Mouse (Mus musculus): Measurements from ENCODE around the gene Mrps17. TPM values are rescaled to one million over a fixed set of nuclear protein-coding genes. Genes with fewer than 3 reads are reported as not detected.
A peak's percentile ranks its signal among the peaks of the same experiment; 100 is the strongest.
"Not testable (repeated sequence)": the region's sequence is repeated elsewhere in the genome, so short reads cannot be mapped to it uniquely, and the experiment has no call there.

Gene Mrps17
- polyA plus RNA-seq (2012; ENCODE audit: insufficient read depth, insufficient read length, missing spikeins), result 95.0 and 106 TPM in 2 replicates

DNA sequence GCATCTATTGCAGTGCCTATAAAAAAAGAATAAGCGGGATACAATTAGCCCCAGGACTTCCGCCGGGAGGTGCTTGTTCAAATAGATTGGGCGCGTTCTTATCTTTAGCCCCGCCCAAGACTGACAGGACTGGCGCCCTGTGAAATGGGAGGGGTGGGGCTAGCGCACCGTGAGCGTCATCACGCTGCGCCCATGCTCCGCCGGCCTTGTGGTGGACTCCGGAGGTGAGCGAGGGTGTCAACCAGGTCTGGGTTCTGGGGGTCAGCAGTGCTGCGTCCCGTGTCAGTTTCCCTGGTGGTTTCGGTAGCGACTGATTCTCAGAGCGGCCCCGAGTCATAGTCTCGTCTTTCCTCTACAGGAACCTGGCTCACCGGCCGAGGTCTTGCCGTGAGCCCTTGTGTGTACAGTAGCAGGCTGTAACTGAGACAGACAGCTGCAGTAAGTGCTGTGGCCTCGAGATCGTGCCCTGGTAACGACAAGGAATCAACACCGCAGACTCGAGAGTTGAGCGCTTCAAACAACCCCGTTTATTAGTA is at the start of gene Mrps17:
Gene Mrps17, plus strand, starts transcription at position 172 of the 536 bp plus-strand sequence.
- Histone ChIP-seq H3K4me1 (ENCODE audit: control insufficient read depth, insufficient read depth, insufficient read length, low read length) (no peaks in the 10 kb centered on the region), H3K27ac (replicated peaks; ENCODE audit: low read depth, low read length) (peak within 1 kb of the TSS; percentile 64), H3K4me3 (ENCODE audit: insufficient read depth, low read depth, low read length) (peak within 1 kb of the TSS; percentile 72)

DNA sequence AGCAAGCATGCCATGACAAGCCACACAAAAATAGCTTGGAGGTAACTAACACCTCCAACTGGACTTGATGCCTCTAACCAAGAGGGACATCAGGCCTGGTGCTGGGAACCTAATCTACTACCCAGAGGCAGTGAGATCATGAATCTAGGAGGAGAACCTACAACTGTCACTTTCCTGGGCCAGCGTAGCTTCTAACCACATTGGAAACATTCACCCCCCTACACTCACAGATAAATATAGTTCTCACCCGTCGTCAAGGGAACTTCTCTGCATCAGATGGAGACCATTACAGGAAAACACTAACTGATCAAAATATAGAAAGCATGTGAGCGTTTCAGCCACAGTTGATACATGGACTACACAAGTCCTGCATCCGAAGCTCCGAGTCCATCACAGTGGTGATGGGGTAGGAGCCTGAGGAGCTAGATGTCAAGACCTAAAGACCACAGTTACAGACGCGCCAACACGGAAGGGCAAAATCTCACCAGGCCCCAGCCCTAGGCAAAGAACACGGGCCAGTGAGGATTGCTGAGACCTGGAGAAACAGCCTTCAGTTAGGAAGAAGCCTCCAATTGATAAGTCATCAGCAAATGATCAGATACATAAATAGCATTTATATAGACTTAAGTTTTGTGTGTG is 48.9 kb upstream of the Mrps17 start:
- H3K4me1 ChIP-seq (ENCODE audit: control insufficient read depth, insufficient read depth, insufficient read length, low read length), result no peaks in the 10 kb centered on the region
- H3K27ac ChIP-seq (replicated peaks; ENCODE audit: low read depth, low read length), result no peak overlapping the region
- no peak overlapping the region for H3K4me3 ChIP-seq (ENCODE audit: insufficient read depth, low read depth, low read length)

DNA sequence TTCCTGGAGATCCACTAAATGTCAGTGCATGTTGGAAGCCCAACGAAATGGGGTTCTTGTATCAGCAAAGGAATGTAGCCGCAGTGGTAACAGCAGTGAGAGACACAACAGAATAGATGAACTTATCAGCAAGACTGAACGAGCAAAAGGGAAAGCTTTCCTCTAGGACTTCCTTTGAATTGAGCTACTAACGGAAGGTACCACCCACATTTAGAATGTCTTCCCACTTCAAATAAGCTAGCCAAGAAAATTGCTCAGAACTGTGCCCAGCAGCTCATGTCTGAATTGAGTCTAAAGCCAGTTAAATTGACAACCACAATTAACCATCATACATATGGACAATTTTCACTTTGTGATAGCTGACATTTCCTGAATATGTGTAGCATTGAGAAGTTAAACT is 47.4 kb upstream of the Mrps17 start:
- Histone ChIP-seq H3K27ac (replicated peaks; ENCODE audit: low read depth, low read length) (no peak overlapping the region), H3K4me3 (ENCODE audit: insufficient read depth, low read depth, low read length) (no peak overlapping the region), H3K4me1 (ENCODE audit: control insufficient read depth, insufficient read depth, insufficient read length, low read length) (no peaks in the 10 kb centered on the region)

DNA sequence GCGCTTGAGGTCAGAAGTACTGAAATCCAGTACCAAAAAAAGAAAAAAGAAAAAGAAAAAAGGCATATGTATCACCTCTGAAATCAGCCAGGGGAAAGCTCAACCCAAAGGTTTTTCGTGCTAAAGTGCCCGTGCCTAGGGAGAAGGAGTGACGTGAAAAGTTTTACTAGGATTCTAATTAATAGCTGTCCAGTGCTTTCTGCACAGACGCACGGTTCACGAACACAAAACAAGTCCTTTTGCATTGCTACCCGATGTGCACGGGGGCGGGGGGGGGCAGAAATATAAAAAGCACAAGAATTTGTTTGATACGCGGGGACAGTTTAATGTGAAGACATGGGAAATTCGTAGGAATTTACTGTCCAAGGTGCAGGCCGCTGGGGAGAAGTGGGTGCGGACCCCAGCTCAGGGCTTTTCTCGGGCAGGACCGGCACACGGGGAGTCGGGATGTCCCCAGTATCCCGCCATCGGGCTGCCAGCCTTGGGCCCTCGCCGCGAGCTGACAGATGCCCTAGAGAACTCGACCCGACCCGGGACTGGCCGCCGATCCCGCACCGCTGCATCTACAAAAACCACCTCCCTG is 45.8 kb upstream of the Mrps17 start:
- peak overlapping the region; percentile 90 for H3K4me3 ChIP-seq (ENCODE audit: insufficient read depth, low read depth, low read length)
- no peaks in the 10 kb centered on the region for H3K4me1 ChIP-seq (ENCODE audit: control insufficient read depth, insufficient read depth, insufficient read length, low read length)
- no peak overlapping the region; the same call in 1 of the 2 replicates for H3K27ac ChIP-seq (replicated peaks; ENCODE audit: low read depth, low read length)

DNA sequence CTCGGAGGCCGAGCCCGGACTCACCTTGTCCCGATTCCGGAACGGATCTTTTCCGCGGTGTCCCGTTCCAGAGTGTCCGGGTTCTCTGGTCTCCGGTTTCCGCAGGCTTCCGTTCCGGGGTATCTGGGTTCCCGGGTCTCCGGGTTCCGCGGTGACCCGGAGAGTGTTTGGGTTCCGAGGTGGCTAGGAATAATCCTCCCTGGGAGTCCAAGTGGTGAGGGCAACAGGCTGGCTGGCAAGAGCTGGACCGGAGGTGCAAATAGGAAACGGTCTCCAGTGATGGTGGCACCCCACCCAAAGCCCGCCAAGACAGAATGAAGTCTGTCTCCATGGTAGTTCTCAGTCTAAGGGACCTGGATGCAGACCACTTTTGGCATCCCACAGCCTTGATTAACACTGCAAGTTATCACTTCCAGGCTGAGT is 45.2 kb upstream of the Mrps17 start, which contains the start of gene Zfp11:
Gene Zfp11, minus strand, starts transcription at position 64 of the 423 bp plus-strand sequence.
- Histone ChIP-seq H3K4me1 (ENCODE audit: control insufficient read depth, insufficient read depth, insufficient read length, low read length) (no peaks in the 10 kb centered on the region), H3K27ac (replicated peaks; ENCODE audit: low read depth, low read length) (no peak within 1 kb of the TSS; the same call in 1 of the 2 replicates), H3K4me3 (ENCODE audit: insufficient read depth, low read depth, low read length) (peak within 1 kb of the TSS; percentile 90)

DNA sequence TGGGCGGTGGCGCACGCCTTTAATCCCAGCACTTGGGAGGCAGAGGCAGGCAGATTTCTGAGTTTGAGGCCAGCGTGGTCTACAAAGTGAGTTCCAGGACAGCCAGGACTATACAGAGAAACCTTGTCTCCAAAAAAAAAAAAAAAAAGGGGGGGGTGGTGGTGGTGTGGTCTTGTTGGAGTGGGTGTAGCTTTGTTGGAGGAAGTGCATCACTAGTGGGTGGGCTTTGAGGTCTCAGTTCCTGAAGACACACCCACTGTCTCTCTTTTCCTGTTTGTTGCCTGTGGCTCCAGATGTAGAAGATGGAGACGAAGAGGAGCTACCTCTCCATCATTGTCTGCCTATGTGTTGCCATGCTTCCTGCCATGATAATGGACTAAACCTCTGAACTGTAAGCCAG is 30.2 kb upstream of the Mrps17 start:
- not testable (repeated sequence) for H3K4me3 ChIP-seq (ENCODE audit: insufficient read depth, low read depth, low read length); H3K27ac ChIP-seq (replicated peaks; ENCODE audit: low read depth, low read length); H3K4me1 ChIP-seq (ENCODE audit: control insufficient read depth, insufficient read depth, insufficient read length, low read length)

DNA sequence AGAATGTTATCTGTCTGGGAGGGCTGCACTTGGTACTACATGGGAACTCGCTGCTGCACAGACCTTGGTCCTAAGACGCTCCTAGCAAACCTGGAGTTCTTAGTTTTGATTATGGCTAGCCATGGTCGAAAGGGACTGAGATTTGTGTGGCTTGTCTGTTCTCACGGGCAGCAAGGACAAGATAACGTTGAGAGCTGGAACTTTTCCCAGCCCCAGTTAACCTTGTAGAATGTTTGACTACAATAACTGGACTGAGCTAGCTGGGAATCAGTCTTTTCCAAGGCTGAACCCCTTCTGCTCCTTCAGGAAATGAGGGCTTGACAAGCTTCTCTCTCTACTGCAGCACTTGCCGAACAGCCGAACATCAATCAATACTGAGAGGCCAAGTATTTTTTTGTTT is 27.7 kb upstream of the Mrps17 start:
- Histone ChIP-seq H3K27ac (replicated peaks; ENCODE audit: low read depth, low read length) (no peak overlapping the region), H3K4me3 (ENCODE audit: insufficient read depth, low read depth, low read length) (no peak overlapping the region), H3K4me1 (ENCODE audit: control insufficient read depth, insufficient read depth, insufficient read length, low read length) (no peaks in the 10 kb centered on the region)

DNA sequence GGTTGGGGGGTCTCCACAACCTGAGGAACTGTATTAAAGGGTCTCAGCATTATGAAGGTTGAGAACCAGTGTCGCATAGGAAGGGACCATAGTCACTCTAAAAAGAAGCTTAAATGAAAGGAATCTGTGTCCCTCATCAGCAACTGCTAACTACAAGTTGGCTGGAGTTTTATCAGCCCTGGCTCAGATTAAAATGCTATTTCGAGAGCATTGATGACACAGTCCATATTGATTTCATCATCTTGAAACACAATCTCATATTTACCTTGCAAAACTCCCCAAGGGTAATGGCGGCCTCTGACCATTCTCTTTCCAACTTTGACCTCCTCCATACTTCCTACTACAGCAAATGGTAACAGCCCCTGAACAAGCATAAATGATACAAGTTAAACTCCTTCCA is 24.8 kb upstream of the Mrps17 start:
- Histone ChIP-seq H3K27ac (replicated peaks; ENCODE audit: low read depth, low read length) (no peak overlapping the region), H3K4me3 (ENCODE audit: insufficient read depth, low read depth, low read length) (no peak overlapping the region), H3K4me1 (ENCODE audit: control insufficient read depth, insufficient read depth, insufficient read length, low read length) (no peaks in the 10 kb centered on the region)

DNA sequence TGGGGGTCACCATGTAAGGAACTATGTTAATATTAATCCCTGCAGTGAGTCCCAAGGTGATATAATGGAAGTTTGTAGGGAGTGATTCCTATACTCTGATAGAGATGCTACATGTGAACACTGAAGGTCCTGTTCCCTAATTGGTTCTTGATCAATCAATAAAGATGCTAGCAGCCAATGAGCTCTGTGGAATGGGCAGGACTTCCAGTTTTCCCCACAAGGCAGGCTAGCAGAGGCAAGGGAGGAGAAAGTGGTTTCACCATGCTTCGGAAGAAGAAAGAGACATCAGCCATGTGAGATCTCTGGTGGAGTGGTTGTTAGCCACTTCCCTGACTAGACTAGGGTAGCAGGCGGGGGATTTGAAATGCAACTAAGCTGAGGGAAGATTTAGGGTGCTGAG is 14.8 kb upstream of the Mrps17 start:
- peaks cover 3% of the 10 kb centered on the region; the same call in 1 of the 2 replicates for H3K4me1 ChIP-seq (ENCODE audit: control insufficient read depth, insufficient read depth, insufficient read length, low read length)
- peak overlapping the region; percentile 60; the same call in 1 of the 2 replicates for H3K27ac ChIP-seq (replicated peaks; ENCODE audit: low read depth, low read length)
- H3K4me3 ChIP-seq (ENCODE audit: insufficient read depth, low read depth, low read length), result peak overlapping the region; percentile 59

DNA sequence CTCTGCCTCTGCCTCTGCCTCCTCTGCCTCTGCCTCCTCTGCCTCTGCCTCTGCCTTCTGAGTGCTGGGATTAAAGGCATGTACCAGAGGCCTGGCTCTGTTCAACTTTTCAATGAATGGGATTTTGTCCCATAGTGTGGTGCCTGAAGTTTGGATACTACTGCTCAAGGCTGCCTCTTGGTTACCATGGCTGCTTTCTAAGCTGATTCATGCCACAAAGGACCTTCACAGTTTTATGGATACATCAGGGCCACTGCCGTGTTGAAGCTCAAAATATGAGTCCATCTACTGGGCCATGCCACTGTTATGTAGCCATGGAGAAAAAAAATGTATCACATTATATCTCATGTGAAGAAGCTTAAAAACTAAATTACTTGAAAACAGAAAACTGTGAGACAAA is 13.6 kb upstream of the Mrps17 start:
- no peak overlapping the region for H3K4me3 ChIP-seq (ENCODE audit: insufficient read depth, low read depth, low read length)

DNA sequence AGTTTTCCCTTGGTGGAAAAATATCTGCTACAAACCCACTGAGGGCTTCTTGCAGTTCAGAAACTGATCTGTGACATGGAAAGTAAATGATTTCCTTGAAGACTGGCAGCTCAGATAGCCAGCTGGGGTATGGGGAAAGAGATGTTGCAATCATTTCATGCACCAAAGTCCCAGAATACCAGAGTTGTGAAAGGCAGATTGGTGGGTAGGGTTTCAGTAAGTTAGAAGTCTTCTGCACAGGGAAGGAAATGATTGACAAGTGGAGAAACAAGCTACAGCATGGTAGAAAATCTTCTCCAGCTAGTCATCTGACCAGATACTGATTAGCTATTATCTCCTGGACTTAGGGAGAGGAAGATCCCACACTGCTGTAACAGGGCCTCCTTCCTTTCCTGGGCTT is 11.9 kb upstream of the Mrps17 start:
- H3K4me3 ChIP-seq (ENCODE audit: insufficient read depth, low read depth, low read length), result no peak overlapping the region
- H3K27ac ChIP-seq (replicated peaks; ENCODE audit: low read depth, low read length), result no peak overlapping the region
- H3K4me1 ChIP-seq (ENCODE audit: control insufficient read depth, insufficient read depth, insufficient read length, low read length), result peaks cover 3% of the 10 kb centered on the region; the same call in 1 of the 2 replicates

More for the DNA sequence above, 13.6 kb upstream of the Mrps17 start:
- H3K27ac ChIP-seq (replicated peaks; ENCODE audit: low read depth, low read length), result no peak overlapping the region
- H3K4me1 ChIP-seq (ENCODE audit: control insufficient read depth, insufficient read depth, insufficient read length, low read length), result peaks cover 3% of the 10 kb centered on the region; the same call in 1 of the 2 replicates

DNA sequence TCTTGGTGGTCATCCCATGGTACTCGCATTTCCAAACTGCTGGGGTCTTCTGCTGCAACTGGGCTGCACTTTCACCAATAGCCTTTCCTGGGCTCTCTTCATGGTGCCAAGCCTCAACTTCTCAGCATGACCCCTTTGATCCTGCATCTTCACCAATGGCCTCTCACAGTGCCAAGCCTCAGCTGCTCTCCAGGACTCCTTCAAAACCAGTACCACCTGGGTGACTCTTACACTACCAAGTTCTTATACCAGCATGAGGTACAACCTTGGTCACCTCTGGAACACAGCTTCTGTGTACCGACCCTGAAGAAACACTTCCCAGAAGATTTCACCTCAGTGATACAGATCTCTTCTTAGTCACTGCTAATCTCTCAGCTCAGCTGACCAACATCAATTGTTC is 6.9 kb upstream of the Mrps17 start, which contains the start of gene Sept14:
Gene Sept14, minus strand, starts transcription at position 101 of the 400 bp plus-strand sequence.
- H3K4me1 ChIP-seq (ENCODE audit: control insufficient read depth, insufficient read depth, insufficient read length, low read length), result no peaks in the 10 kb centered on the region; the same call in 1 of the 2 replicates
- H3K4me3 ChIP-seq (ENCODE audit: insufficient read depth, low read depth, low read length), result no peak within 1 kb of the TSS
- H3K27ac ChIP-seq (replicated peaks; ENCODE audit: low read depth, low read length), result no peak within 1 kb of the TSS

DNA sequence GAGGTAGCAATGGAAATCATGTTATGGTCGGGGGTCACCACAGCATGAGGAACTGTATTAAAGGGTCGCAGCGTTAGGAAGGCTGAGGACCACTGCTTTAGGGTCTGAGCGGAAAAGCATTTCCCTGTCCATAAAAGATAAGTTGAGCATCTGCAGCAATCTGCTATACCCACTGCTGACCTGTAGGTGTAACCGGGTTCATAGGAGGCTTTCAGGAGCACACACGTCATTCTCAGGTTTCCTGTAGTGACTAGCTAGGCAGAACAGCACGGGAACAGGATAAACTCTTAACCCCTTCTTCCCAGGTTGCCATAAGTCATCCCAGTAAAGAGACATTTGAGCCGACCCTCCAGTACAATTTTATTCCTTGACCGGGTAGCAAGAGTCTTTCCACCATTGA is 1.7 kb downstream of the Mrps17 start:
- no peaks in the 10 kb centered on the region for H3K4me1 ChIP-seq (ENCODE audit: control insufficient read depth, insufficient read depth, insufficient read length, low read length)
- no peak overlapping the region for H3K4me3 ChIP-seq (ENCODE audit: insufficient read depth, low read depth, low read length)
- no peak overlapping the region for H3K27ac ChIP-seq (replicated peaks; ENCODE audit: low read depth, low read length)

DNA sequence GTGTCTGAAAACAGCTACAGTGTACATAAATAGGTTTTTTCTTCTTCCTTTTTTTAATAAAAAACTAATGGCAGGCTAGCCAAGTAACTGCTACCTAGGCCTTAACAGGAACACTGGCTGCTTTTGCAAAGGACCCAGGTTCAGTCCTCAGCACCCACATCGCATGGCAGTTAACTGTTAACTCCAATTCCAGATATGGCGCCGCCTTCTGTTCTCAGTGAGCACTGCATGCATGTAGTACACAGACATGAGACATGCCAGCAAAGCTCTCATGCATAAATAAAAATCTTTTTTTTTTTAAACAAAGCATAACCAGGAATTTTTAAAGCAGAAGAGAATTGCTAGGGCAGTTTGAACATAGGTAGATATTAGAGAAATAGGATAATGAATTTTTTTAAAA is 4.9 kb downstream of the Mrps17 start:
- H3K4me1 ChIP-seq (ENCODE audit: control insufficient read depth, insufficient read depth, insufficient read length, low read length), result peaks cover 6% of the 10 kb centered on the region; the same call in 1 of the 2 replicates
- H3K4me3 ChIP-seq (ENCODE audit: insufficient read depth, low read depth, low read length), result no peak overlapping the region
- no peak overlapping the region for H3K27ac ChIP-seq (replicated peaks; ENCODE audit: low read depth, low read length)

DNA sequence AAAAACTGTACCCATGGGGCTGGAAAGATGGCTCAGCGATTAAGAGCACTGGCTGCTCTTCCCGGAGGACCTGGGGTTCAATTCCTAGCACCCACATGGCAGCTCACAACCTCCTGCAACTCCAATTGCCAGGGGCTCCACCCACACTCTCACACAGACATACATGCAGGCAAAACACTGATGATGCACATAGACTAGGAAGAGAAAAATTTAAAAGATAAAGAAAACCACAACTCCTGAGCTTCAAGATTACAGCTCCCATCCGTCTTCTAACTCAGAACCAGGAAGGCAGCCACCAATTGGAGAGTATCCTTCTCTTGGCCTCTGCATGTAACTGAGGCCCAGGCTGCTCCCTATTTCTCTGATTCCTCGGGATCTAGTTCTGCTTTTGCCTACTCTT is 9.0 kb downstream of the Mrps17 start:
- peaks cover 8% of the 10 kb centered on the region; the same call in 1 of the 2 replicates for H3K4me1 ChIP-seq (ENCODE audit: control insufficient read depth, insufficient read depth, insufficient read length, low read length)
- H3K4me3 ChIP-seq (ENCODE audit: insufficient read depth, low read depth, low read length), result peak overlapping the region; percentile 89
- H3K27ac ChIP-seq (replicated peaks; ENCODE audit: low read depth, low read length), result peak overlapping the region; percentile 83
